Mouse (Mus musculus): ENCODE data around the gene Fstl4. TPM values are rescaled to one million over a fixed set of nuclear protein-coding genes. Genes with fewer than 3 reads are reported as not detected.

Gene Fstl4
- polyA plus RNA-seq, 2 experiments: 0.01 TPM; not detected in 1

DNA sequence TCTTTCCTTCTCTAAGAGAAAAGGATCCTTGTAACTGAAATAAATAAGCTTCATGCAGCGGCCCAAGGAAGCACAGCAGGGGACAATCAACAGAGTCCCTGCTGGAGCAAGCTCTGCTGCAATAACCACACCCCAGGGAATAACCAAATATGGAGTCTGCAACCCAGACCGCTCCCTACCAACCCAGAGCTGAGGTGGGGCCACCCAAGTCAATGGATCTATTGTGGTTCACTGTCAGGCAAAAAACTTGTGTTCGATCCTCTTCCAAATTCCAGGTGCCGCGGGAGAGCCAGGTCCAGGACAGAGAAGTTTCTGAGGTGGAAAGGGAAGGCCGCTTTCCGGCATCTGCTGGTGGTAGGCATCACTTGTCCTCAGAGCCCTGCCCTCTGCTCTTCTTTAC is 245.2 kb downstream of the Fstl4 start:
- Histone ChIP-seq H3K4me3 (ENCODE audit: insufficient read depth in 1 of 2, low read depth in 2 of 2, low read length in 2 of 2) (no peak overlapping the region), H3K36me3 (replicated peaks; ENCODE audit: control insufficient read depth, insufficient read depth, low read depth) (no peaks in the 10 kb centered on the region), H3K4me1 (replicated peaks; ENCODE audit: control insufficient read depth in 2 of 2, insufficient read depth in 2 of 2, low read length in 1 of 2) (no peaks in the 10 kb centered on the region), H3K27me3 (ENCODE audit: control insufficient read depth, insufficient read depth, low read length) (no peaks in the 10 kb centered on the region), H3K9me3 (ENCODE audit: control insufficient read depth, low read length) (no peaks in the 10 kb centered on the region), H3K4me2 (ENCODE audit: low read depth) (no peak overlapping the region), H3K9ac (replicated peaks) (no peak overlapping the region), H3K27ac (no peak overlapping the region)
- ATAC-seq (ENCODE audit: insufficient read depth) (no peak), DNase-seq (ENCODE audit: low read depth in 3 of 3, low spot score in 3 of 3) (no peak)
- TF ChIP-seq EP300 (IDR thresholded peaks at IDR 0.05; ENCODE audit: low read depth) (no peak), CTCF (IDR thresholded peaks at IDR 0.05; ENCODE audit: low read depth) (no peak)
- 63% methylated on average over 7 of the region's 7 CpGs for WGBS (ENCODE audit: insufficient replicate concordance)

DNA sequence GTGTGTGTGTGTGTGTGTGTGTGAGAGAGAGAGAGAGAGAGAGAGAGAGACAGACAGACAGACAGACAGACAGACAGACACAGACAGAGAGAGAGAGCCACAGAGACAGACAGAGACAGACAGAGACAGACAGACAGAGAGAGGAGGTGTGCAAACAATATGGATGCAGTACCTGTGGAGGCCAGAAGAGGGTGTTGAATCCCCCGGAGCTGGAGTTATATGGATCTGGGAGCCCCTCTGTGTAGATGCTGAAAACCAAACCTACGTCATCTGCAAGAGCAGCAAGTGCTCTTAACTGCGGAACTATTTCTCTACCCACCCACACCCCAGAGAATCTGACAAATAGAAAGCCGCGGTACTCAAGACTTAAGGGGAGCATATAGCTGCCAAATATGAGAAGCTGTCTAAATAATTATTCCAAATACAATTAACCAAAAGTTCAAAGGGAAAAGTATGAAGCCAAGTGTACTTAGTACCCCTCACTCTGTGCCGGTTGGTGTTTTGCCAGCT is 247.6 kb downstream of the Fstl4 start:
- WGBS (ENCODE audit: insufficient replicate concordance): 68% methylated on average over 6 of the region's 6 CpGs
- Histone ChIP-seq H3K4me1 (replicated peaks; ENCODE audit: control insufficient read depth in 2 of 2, insufficient read depth in 2 of 2, low read length in 1 of 2) (no peaks in the 10 kb centered on the region), H3K9me3 (ENCODE audit: control insufficient read depth, low read length) (no peaks in the 10 kb centered on the region), H3K27ac (no peak overlapping the region), H3K4me3 (ENCODE audit: insufficient read depth in 1 of 2, low read depth in 2 of 2, low read length in 2 of 2) (no peak overlapping the region), H3K4me2 (ENCODE audit: low read depth) (no peak overlapping the region), H3K36me3 (replicated peaks; ENCODE audit: control insufficient read depth, insufficient read depth, low read depth) (no peaks in the 10 kb centered on the region), H3K27me3 (ENCODE audit: control insufficient read depth, insufficient read depth, low read length) (no peaks in the 10 kb centered on the region), H3K9ac (replicated peaks) (no peak overlapping the region)
- ATAC-seq (ENCODE audit: insufficient read depth) (no peak), DNase-seq (ENCODE audit: low read depth in 3 of 3, low spot score in 3 of 3) (no peak)
- TF ChIP-seq CTCF (IDR thresholded peaks at IDR 0.05; ENCODE audit: low read depth) (0 out of 2 replicates have a peak, but pooled peaks have one; percentile 24), EP300 (IDR thresholded peaks at IDR 0.05; ENCODE audit: low read depth) (no peak)

DNA sequence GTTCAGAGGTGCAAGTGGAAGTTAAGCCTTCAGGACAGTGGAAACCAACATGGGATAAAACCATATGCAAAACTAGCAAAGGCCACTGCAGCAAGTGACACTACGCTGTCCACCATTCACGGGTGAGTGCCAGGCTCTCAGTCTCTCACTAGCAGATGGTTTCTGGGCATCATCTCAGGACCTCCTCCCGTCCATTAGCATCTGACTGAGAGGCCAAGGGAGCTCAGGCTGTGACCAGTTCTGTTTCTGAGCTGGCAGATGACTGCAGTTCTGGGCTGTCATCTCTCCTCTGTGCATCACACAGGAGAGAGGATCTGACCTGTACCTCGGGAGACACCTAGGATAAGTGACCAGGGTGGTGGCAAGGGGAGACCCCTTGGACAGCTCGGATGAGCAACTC is 249.5 kb downstream of the Fstl4 start:
- H3K4me3 ChIP-seq (ENCODE audit: insufficient read depth in 1 of 2, low read depth in 2 of 2, low read length in 2 of 2): no peak overlapping the region
- H3K36me3 ChIP-seq (replicated peaks; ENCODE audit: control insufficient read depth, insufficient read depth, low read depth): no peaks in the 10 kb centered on the region
- H3K27me3 ChIP-seq (ENCODE audit: control insufficient read depth, insufficient read depth, low read length): no peaks in the 10 kb centered on the region
- WGBS (ENCODE audit: insufficient replicate concordance): 49% methylated on average over 5 of the region's 5 CpGs
- no peak overlapping the region for H3K9ac ChIP-seq (replicated peaks)
- ATAC-seq (ENCODE audit: insufficient read depth): no peak
- TF ChIP-seq CTCF (IDR thresholded peaks at IDR 0.05; ENCODE audit: low read depth): no peak
- no peak for TF ChIP-seq EP300 (IDR thresholded peaks at IDR 0.05; ENCODE audit: low read depth)
- H3K4me2 ChIP-seq (ENCODE audit: low read depth): no peak overlapping the region
- no peaks in the 10 kb centered on the region for H3K9me3 ChIP-seq (ENCODE audit: control insufficient read depth, low read length)
- no peak for DNase-seq (ENCODE audit: low read depth in 3 of 3, low spot score in 3 of 3)
- no peaks in the 10 kb centered on the region for H3K4me1 ChIP-seq (replicated peaks; ENCODE audit: control insufficient read depth in 2 of 2, insufficient read depth in 2 of 2, low read length in 1 of 2)
- H3K27ac ChIP-seq: no peak overlapping the region

DNA sequence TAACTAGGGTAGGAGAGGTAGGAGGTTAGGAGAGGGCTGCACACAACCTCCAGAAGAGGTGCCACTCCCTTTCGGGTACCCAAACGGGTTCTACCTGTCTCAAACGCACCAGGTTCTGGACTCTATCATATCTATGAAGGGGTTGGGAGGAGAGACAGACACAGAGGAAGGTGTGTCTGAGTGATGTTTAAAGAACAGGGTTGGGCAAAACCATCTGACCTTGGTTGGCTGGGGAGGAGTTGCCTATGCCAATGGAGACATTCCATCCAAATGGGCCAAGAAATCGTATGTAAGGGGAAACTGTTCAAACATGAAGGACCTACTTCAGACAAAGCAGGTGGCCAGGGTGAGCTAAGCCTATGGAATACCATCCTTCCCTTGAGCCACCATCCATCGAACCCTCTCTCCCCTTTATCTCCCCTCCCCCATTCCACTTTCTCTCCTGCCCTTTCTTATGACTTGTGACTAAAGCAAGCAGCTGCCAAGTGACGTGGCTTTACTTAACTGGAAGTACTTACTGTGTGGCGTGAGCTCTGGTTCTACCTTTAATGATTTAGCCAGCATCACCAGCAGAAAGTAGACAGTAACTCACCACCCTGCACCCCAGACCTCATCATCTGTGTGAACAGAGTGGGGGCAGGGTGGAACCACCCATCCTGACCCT is 252.1 kb downstream of the Fstl4 start:
- H3K4me2 ChIP-seq (ENCODE audit: low read depth): no peak overlapping the region
- ATAC-seq (ENCODE audit: insufficient read depth) (no peak), DNase-seq (ENCODE audit: low read depth in 3 of 3, low spot score in 3 of 3) (no peak)
- TF ChIP-seq EP300 (IDR thresholded peaks at IDR 0.05; ENCODE audit: low read depth) (no peak), CTCF (IDR thresholded peaks at IDR 0.05; ENCODE audit: low read depth) (no peak)
- H3K4me3 ChIP-seq (ENCODE audit: insufficient read depth in 1 of 2, low read depth in 2 of 2, low read length in 2 of 2): no peak overlapping the region
- H3K4me1 ChIP-seq (replicated peaks; ENCODE audit: control insufficient read depth in 2 of 2, insufficient read depth in 2 of 2, low read length in 1 of 2): no peaks in the 10 kb centered on the region
- no peaks in the 10 kb centered on the region for H3K27me3 ChIP-seq (ENCODE audit: control insufficient read depth, insufficient read depth, low read length)
- H3K9ac ChIP-seq (replicated peaks): no peak overlapping the region
- H3K27ac ChIP-seq: no peak overlapping the region
- 58% methylated on average over 7 of the region's 7 CpGs for WGBS (ENCODE audit: insufficient replicate concordance)
- no peaks in the 10 kb centered on the region for H3K9me3 ChIP-seq (ENCODE audit: control insufficient read depth, low read length)
- H3K36me3 ChIP-seq (replicated peaks; ENCODE audit: control insufficient read depth, insufficient read depth, low read depth): no peaks in the 10 kb centered on the region

DNA sequence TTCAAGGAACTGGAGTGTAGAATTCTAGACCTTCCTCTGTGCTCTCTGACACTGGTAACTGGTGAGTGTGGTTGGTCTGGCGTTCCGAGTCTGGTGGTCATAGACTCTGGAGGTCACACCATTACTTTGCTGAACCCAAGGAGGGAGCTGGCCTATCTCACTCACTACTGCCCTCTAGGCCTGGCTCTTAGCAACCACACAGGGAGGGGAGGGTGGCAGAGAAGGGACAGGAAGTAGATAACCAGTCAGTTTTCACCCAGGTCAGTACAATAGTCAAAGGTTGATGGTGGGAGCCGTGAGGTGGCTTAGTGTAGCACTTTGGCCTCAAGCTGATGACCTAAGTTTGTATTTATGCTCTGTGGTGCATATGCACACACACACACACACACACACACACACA is 255.1 kb downstream of the Fstl4 start:
- ATAC-seq (ENCODE audit: insufficient read depth): no peak
- H3K4me1 ChIP-seq (replicated peaks; ENCODE audit: control insufficient read depth in 2 of 2, insufficient read depth in 2 of 2, low read length in 1 of 2): no peaks in the 10 kb centered on the region
- no peak overlapping the region for H3K4me2 ChIP-seq (ENCODE audit: low read depth)
- H3K9ac ChIP-seq (replicated peaks): no peak overlapping the region
- no peak overlapping the region for H3K4me3 ChIP-seq (ENCODE audit: insufficient read depth in 1 of 2, low read depth in 2 of 2, low read length in 2 of 2)
- no peaks in the 10 kb centered on the region for H3K36me3 ChIP-seq (replicated peaks; ENCODE audit: control insufficient read depth, insufficient read depth, low read depth)
- WGBS (ENCODE audit: insufficient replicate concordance): 51% methylated on average over 3 of the region's 3 CpGs
- no peaks in the 10 kb centered on the region for H3K9me3 ChIP-seq (ENCODE audit: control insufficient read depth, low read length)
- no peak for DNase-seq (ENCODE audit: low read depth in 3 of 3, low spot score in 3 of 3)
- H3K27ac ChIP-seq: no peak overlapping the region
- TF ChIP-seq EP300 (IDR thresholded peaks at IDR 0.05; ENCODE audit: low read depth) (no peak), CTCF (IDR thresholded peaks at IDR 0.05; ENCODE audit: low read depth) (0 out of 2 replicates have a peak, but pooled peaks have one; percentile 17)
- no peaks in the 10 kb centered on the region for H3K27me3 ChIP-seq (ENCODE audit: control insufficient read depth, insufficient read depth, low read length)

All from liver, embryonic 14.5 days (tissue).